Mouse (Mus musculus) forebrain, postnatal 0 days (tissue): ENCODE measurements at regions not wholly inside any gene's neighbourhood (a gene's known extent, or its start where the extent isn't known, plus 50 kb on each side); places are given as distances from the start of the nearest gene placed in this dataset.

Source experiments
- ATAC-seq: fragments of 200-750 bp; cut with Nextera tagmentation; 2 replicates; pipeline ENCODE4 v1.8.0; 2017; ENCODE audit warnings: mild to moderate bottlenecking, moderate library complexity
- DNase-seq: peaks from one replicate; pipeline ENCODE4 v3.0.0-alpha.2; 2015
- H3K27ac ChIP-seq: fragments of 300-500 bp; sonication (generic); 2 replicates; pipeline ENCODE4 v1.5.1; 2014; ENCODE audit warnings: low read depth, mild to moderate bottlenecking, antibody characterized with exemption, low read length, moderate library complexity, mixed read lengths
- H3K27me3 ChIP-seq: fragments of 300-500 bp; sonication (generic); 2 replicates; pipeline ENCODE4 v1.6.1; 2014; ENCODE audit warnings: mild to moderate bottlenecking, low read length, mixed read lengths; ENCODE audit not compliant: insufficient read depth
- H3K36me3 ChIP-seq: fragments of 300-500 bp; sonication (generic); 2 replicates; pipeline ENCODE4 v1.6.1; 2014; ENCODE audit warnings: mild to moderate bottlenecking, moderate library complexity; ENCODE audit not compliant: insufficient read depth
- H3K4me1 ChIP-seq: fragments of 300-500 bp; sonication (generic); 2 replicates; pipeline ENCODE4 v1.6.1; 2014; ENCODE audit warnings: antibody characterized with exemption; ENCODE audit not compliant: insufficient read depth
- H3K4me2 ChIP-seq: fragments of 300-500 bp; sonication (generic); 2 replicates; pipeline ENCODE4 v1.6.1; 2014; ENCODE audit warnings: low read depth, mild to moderate bottlenecking, moderate library complexity
- H3K4me3 ChIP-seq: fragments of 300-500 bp; sonication (generic); 2 replicates; pipeline ENCODE4 v1.5.1; 2014; ENCODE audit warnings: low read depth, low read length, mixed read lengths
- H3K9ac ChIP-seq: fragments of 300-500 bp; sonication (generic); 2 replicates; pipeline ENCODE4 v1.6.1; 2014; ENCODE audit warnings: mild to moderate bottlenecking
- H3K9me3 ChIP-seq: fragments of 300-500 bp; sonication (generic); 2 replicates; pipeline ENCODE4 v1.6.1; 2016; ENCODE audit warnings: low read length
- CTCF ChIP-seq: sonication (generic); IDR thresholded peaks from 2 replicates; pipeline ENCODE4 v1.5.1; 2016; ENCODE audit warnings: antibody characterized with exemption, control low read depth, low read depth
- WGBS: fragments of 180-500 bp; shearing (Covaris S2); extraction: QIAGEN DNeasy Blood & Tissue Kit; methylation state at CpG from one replicate; pipeline ENCODE4 v1.1.7; 2014; 5-methylcytosine and 5-hydroxymethylcytosine counted together

DNA sequence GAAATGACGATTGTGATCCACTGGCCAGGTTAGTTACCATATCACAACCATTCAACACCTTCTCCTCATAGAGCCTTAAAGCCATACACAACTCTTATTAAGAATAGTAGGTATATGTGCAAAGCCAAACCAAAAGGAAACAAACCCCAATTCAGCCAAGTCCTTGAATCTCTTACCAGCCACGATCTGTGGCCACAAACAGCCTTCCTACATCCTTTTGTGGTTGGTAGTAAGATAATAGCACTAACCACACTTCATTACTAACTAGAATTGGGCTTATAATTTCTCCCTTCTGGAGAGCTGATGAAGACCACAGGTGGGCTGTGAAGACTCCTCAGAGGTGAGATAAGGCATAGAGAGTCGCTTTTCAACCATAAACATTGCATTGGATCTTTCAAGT is 136.9 kb upstream of the Bank1 start:
- Histone ChIP-seq H3K36me3 (no peaks in the 10 kb centered on the region), H3K4me3 (no peak overlapping the region), H3K9ac (no peak overlapping the region), H3K27me3 (no peaks in the 10 kb centered on the region), H3K9me3 (no peaks in the 10 kb centered on the region), H3K27ac (no peak overlapping the region), H3K4me2 (no peak overlapping the region), H3K4me1 (no peaks in the 10 kb centered on the region)
- DNase-seq (no peak), ATAC-seq (no peak)
- WGBS: 91% methylated on average over 3 of the region's 3 CpGs
- no peak for TF ChIP-seq CTCF

- H3K4me1 ChIP-seq: no peaks in the 10 kb centered on the region
- H3K27ac ChIP-seq: no peak overlapping the region
- H3K9ac ChIP-seq: no peak overlapping the region
- no peak for TF ChIP-seq CTCF
- peak; percentile 54 for DNase-seq
- no peaks in the 10 kb centered on the region for H3K27me3 ChIP-seq
- no peaks in the 10 kb centered on the region for H3K36me3 ChIP-seq
- 42% methylated on average over 10 of the region's 10 CpGs for WGBS
- H3K9me3 ChIP-seq: no peaks in the 10 kb centered on the region
- H3K4me2 ChIP-seq: no peak overlapping the region
- no peak overlapping the region for H3K4me3 ChIP-seq
- peak; percentile 85 for ATAC-seq
These were observed 130.7 kb upstream of the Bank1 start for GRCm38 (mm10) chr3:136456471-136457117.

GRCm38 (mm10) chr3:136455651-136456470 is 130.0 kb upstream of the Bank1 start:
- Histone ChIP-seq H3K9ac (no peak overlapping the region), H3K27me3 (no peaks in the 10 kb centered on the region), H3K4me1 (no peaks in the 10 kb centered on the region), H3K4me3 (no peak overlapping the region), H3K9me3 (no peaks in the 10 kb centered on the region), H3K4me2 (no peak overlapping the region), H3K27ac (no peak overlapping the region), H3K36me3 (no peaks in the 10 kb centered on the region)
- TF ChIP-seq CTCF: no peak
- ATAC-seq: no peak
- DNase-seq: no peak
- WGBS: 63% methylated on average over 7 of the region's 7 CpGs

DNA sequence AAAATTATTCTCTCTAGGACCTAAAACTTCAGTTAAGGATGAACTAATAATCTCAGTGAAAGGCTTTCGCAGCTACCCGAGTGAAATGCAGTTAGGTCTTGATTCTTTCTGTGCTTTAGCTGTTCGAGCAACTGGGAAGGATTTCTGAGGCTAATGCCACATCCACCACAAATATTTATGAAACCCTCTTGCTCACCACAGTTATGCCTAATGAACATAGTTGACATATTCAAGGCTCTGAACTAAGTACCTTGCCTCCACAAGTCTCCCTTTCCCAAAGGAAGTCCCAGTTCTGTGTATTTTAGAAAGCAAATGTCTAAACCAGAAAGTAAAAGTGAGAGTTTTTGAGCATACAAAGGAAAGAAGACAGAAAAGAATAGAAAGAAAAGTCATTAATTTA is 129.1 kb upstream of the Bank1 start:
- Histone ChIP-seq H3K4me1 (no peaks in the 10 kb centered on the region), H3K4me3 (no peak overlapping the region), H3K9ac (no peak overlapping the region), H3K4me2 (no peak overlapping the region), H3K36me3 (no peaks in the 10 kb centered on the region), H3K9me3 (no peaks in the 10 kb centered on the region), H3K27ac (no peak overlapping the region), H3K27me3 (no peaks in the 10 kb centered on the region)
- ATAC-seq (no peak), DNase-seq (no peak)
- 90% methylated on average over 3 of the region's 3 CpGs for WGBS
- no peak for TF ChIP-seq CTCF

GRCm38 (mm10) chr3:136450986-136451774 is 125.3 kb upstream of the Bank1 start:
- DNase-seq (peak; percentile 18), ATAC-seq (peak; percentile 75)
- Histone ChIP-seq H3K27me3 (no peaks in the 10 kb centered on the region), H3K4me3 (no peak overlapping the region), H3K9ac (no peak overlapping the region), H3K4me1 (no peaks in the 10 kb centered on the region), H3K4me2 (no peak overlapping the region), H3K27ac (no peak overlapping the region), H3K36me3 (no peaks in the 10 kb centered on the region), H3K9me3 (no peaks in the 10 kb centered on the region)
- WGBS: 62% methylated on average over 9 of the region's 9 CpGs
- TF ChIP-seq CTCF: no peak

- DNase-seq (no peak), ATAC-seq (no peak)
- H3K4me1 ChIP-seq: no peaks in the 10 kb centered on the region
- H3K4me2 ChIP-seq: no peak overlapping the region
- no peaks in the 10 kb centered on the region for H3K9me3 ChIP-seq
- no peaks in the 10 kb centered on the region for H3K27me3 ChIP-seq
- no peak overlapping the region for H3K9ac ChIP-seq
- H3K4me3 ChIP-seq: no peak overlapping the region
- H3K27ac ChIP-seq: no peak overlapping the region
- no peaks in the 10 kb centered on the region for H3K36me3 ChIP-seq
- 96% methylated on average over 2 of the region's 2 CpGs for WGBS
- TF ChIP-seq CTCF: no peak
These were observed 124.6 kb upstream of the Bank1 start for GRCm38 (mm10) chr3:136450361-136450895.
